Mouse (Mus musculus): ENCODE measurements around the gene Angpt4.

Gene Angpt4

DNA sequence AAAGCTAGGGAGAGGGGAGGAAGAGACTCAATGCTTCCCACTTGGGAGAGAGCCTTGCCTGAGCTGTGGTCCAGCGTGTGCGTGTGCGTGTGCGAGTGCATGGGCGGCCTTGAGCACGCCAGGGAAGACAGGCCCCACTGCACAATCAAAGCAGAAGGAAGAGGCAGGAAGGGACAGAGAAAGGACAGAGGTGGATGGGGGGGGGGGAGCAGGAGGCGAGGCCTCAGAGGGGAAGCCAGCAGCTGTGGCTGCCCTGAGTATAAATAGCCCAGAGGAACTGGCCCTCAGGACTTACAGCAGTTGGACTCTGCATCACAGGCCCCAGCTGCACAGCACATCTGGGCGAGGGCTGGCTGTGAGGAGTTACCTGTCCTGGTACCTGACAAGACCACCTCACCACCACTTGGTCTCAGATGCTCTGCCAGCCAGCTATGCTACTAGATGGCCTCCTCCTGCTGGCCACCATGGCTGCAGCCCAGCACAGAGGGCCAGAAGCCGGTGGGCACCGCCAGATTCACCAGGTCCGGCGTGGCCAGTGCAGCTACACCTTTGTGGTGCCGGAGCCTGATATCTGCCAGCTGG is at the start of gene Angpt4:
Gene Angpt4, plus strand, starts transcription at position 292 of the 582 bp plus-strand sequence.
- DNase-seq (ENCODE audit: low spot score) = no peak

DNA sequence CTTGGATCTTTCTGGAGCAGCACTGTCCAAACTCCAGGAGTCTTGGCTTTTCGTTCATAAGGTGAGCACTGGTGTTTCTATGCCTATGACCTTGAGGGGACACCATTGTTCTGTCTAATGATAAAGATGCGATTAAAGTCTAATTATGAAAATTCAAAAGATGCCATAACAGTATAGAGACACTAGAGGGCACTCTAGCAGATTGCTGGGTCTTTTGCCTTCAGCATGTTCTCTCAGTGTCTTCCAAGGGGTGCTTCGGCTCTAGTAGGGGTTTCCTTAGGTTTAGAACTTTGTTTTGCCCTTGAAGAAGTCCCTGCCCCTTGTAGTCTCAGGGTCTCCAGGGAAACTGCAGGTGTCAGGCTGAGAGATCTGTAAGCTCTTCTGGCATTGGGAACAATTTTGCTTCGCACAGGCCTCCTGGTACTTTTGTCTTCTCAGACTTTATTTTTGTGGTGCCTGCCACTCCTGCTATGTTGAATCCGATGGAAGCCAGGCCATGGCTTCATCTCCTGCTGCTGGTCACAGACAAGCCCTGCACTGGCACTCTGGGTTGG is 48.7 kb upstream of the Angpt4 start:
- DNase-seq (ENCODE audit: low spot score) = no peak

GRCm38 (mm10) chr2:151864941-151865340 is 46.1 kb upstream of the Angpt4 start:
- DNase-seq (ENCODE audit: low spot score) = no peak

GRCm38 (mm10) chr2:151866487-151866886 is 44.5 kb upstream of the Angpt4 start:
- peak; percentile 32 for DNase-seq (ENCODE audit: low spot score)

GRCm38 (mm10) chr2:151868196-151868595 is 42.8 kb upstream of the Angpt4 start:
- no peak for DNase-seq (ENCODE audit: low spot score)

DNA sequence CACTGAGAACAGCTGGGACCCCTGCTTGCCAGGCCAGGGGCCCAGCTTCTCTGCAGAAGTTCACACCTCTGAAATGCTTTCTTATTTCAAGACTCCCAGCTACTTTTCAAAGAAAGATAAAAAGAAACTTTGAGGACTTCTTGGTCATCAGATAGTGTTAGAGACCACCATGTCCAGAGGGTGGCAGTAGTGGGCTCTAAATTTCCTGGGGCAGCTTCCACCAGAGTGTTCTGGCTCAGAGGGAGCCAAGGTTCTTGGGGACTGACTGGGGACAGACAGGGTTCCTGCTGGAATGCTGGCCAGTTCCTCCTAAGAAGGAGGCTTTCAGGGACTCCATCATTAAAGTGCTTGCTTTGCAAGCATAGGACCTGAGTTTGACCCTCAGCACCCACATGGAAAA is 36.5 kb upstream of the Angpt4 start:
- DNase-seq (ENCODE audit: low spot score) = no peak

GRCm38 (mm10) chr2:151876012-151876485 is 35.0 kb upstream of the Angpt4 start:
- peak; percentile 20 for DNase-seq (ENCODE audit: low spot score)

- DNase-seq (ENCODE audit: low spot score) = no peak
Measured at GRCm38 (mm10) chr2:151878645-151879044, 32.4 kb upstream of the Angpt4 start.

- no peak for DNase-seq (ENCODE audit: low spot score)
Measured at GRCm38 (mm10) chr2:151879760-151880159, 31.2 kb upstream of the Angpt4 start.

DNA sequence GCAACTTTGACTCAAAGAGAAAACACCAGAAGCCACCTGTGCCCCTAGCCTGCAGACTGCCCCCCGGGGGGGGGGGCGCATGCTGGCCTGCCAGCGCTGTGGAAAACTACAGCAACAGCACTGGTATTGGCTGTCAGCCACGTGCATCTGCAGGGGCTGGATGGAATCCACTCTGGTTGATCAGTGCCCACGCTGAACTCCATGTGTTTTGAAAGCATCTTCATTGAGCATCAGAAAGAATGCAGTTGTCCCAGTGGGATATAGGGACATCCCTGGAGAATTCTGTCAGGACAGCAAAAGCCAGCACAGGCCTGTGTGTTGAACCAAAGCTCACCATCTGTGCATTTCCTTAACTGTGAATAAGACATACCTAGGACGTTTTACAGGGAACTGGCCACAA is 20.0 kb upstream of the Angpt4 start:
- no peak for DNase-seq (ENCODE audit: low spot score)

- no peak for DNase-seq (ENCODE audit: low spot score)
Measured at GRCm38 (mm10) chr2:151893122-151893774, 17.8 kb upstream of the Angpt4 start.

DNA sequence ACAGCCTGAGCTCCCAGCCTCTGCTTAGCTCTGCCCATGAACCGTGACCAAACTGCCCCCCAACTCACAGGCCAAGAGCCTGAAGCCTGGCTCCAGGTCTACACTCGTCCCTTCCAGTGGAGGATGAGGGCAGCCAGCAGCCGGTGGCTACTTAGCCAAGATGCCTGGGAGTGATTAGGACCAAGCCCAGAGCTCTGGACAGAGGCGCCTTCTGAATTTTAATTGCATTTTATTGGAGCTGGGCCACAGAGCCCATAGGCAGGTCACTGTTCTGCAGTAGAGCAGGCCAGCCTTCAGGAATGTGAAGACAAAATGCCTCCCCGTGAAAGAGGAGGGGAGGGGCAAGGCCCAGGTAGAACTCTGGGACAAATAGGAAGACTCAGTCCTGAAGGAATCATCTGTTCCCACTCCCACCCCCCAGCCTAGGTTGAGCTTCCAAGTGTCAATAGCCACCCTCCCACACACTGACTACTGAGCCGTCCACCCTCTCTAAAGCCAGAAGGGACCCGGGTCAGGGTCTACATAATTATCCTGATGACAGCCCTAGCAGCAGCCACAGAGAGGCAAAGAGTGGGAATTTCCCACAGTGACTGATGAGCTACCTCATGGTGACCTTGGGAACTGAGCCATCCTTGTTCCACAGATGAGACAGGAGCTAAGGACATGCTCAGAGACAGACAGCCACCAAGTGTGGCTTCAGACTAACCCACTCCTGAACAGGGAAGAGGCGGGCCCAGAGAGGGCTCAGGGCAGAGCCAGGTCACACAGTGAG is 16.6 kb upstream of the Angpt4 start:
- no peak for DNase-seq (ENCODE audit: low spot score)

DNA sequence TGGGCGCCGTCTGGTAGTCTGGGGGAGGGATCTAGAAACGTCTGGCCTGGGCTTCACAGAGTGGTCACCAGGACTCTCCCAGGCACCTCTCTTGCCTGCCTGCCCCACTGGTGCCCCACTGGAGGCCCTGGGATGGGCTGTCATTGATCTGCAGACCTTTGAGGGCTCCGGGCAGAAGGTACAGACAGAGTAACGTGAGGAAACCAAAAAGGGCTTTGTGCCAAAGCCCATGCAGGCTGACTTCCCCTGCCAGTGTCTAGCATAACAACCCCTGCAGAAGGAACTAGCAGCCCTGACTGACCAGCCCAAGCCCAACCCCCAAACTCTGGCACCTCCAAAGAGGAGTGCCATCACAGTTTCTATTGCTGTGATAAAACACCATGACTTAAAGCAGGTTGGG is 15.1 kb upstream of the Angpt4 start:
- no peak for DNase-seq (ENCODE audit: low spot score)

GRCm38 (mm10) chr2:151898106-151898505 is 12.9 kb upstream of the Angpt4 start:
- no peak for DNase-seq (ENCODE audit: low spot score)

DNA sequence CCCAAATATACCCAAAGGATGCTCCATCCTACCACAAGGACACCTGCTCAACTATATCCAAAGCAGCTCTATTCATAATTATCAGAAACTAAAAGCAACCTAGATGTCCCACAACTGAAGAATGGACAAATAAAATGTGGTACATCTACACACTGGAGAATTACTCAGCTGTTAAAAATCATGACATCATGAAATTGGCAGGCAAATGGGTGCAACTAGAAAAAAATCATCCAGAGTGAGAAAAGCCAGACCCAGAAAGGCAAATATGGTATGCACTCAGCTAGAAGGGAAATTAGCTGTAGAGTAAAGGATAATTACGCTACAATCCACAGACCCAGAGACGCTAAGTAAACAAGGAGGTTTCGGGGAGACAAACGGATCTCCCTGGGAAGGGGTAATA is 10.2 kb upstream of the Angpt4 start:
- DNase-seq (ENCODE audit: low spot score) = no peak

GRCm38 (mm10) chr2:151903267-151903666 is 7.7 kb upstream of the Angpt4 start:
- no peak for DNase-seq (ENCODE audit: low spot score)

- DNase-seq (ENCODE audit: low spot score) = no peak
Measured at GRCm38 (mm10) chr2:151903933-151904332, 7.1 kb upstream of the Angpt4 start.

GRCm38 (mm10) chr2:151904636-151905035 is 6.4 kb upstream of the Angpt4 start:
- no peak for DNase-seq (ENCODE audit: low spot score)

DNA sequence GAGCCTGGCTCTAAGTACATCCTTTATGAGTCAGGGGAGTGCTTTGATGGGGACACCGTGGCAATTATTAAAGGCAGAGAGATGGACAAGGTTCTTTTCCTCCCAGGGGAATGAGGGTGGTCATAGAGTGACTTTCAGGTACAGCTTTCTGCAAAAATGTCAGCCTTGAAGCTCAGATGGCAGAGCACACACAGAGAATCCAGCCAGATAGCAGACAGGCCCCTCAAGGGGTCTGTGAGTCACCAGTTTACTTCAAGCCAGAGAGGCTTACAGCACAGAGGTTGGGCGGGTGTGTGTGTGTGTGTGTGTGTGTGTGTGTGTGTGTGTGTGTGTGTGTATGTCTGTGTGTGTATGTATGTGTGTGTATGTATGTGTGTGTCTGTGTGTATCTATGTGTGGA is 4.0 kb upstream of the Angpt4 start:
- DNase-seq (ENCODE audit: low spot score) = no peak

GRCm38 (mm10) chr2:151909386-151909785 is 1.6 kb upstream of the Angpt4 start:
- DNase-seq (ENCODE audit: low spot score) = no peak

DNA sequence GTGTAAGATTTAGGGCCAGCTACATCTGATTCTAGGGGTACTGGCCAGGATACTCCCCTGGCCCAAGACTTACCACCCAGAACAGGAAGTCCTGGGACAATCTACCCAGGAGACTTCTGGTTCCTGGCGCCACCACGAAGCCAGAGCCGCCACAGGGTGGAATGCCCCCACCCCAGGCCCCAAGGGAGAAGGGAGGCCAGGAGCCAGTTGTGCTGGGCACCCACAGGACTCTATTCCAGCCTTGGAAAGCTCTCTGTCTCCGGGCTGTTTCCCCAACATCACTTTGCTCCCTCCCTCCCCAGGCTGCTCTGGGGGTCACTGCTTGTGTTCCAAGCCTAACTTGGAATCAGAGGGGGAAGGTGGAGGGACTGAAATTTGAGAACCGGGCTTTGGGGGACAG is 512 bp upstream of the Angpt4 start:
- DNase-seq (ENCODE audit: low spot score) = no peak

- no peak for DNase-seq (ENCODE audit: low spot score)
Measured at GRCm38 (mm10) chr2:151911751-151912150, 741 bp downstream of the Angpt4 start.

- no peak for DNase-seq (ENCODE audit: low spot score)
Measured at GRCm38 (mm10) chr2:151914120-151914519, 3.1 kb downstream of the Angpt4 start.
